Mouse (Mus musculus) liver, adult 2 months (tissue): ENCODE measurements around the gene Hoga1.

Source experiments
- CTCF ChIP-seq: fragments of 200-500 bp; IDR thresholded peaks from 2 replicates; pipeline ENCODE4 v1.5.1; 2011; ENCODE audit warnings: low read depth, low read length, control low read depth
- POLR2A ChIP-seq: fragments of 200-500 bp; IDR thresholded peaks from 2 replicates; pipeline ENCODE4 v1.6.1; 2011; ENCODE audit warnings: low read length, control low read depth; ENCODE audit not compliant: insufficient read depth; ENCODE audit errors: extremely low read depth

DNA sequence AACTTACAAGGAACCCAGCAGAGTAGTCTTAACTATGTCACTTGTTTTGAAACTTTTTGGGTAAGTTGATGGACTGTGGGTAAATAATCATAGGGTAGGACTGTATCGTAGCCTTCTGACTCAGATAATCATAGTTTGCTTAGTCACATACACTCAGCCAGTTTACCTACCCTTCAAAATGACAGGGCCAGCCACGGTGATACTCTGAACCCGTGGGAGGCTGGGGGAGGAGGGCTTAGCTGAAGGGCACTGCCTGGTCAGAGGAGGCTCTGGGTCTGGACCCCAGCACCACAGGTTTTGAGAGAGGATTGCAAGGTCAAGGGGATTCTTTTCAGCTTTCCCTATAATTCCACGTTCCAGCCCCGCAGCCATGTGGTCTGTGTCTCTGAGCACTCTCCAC lies 73.2 kb downstream of the Hoga1 start:
- TF ChIP-seq CTCF (no peak), POLR2A (no peak)
